Mouse (Mus musculus): Measurements from ENCODE around the gene Gm17324. TPM values are rescaled to one million over a fixed set of nuclear protein-coding genes. Genes with fewer than 3 reads are reported as not detected.
A peak's percentile ranks its signal among the peaks of the same experiment; 100 is the strongest.

Gm17324 gene
- polyA plus RNA-seq, 1 experiment from 2014 or later: 0.70 TPM

DNA sequence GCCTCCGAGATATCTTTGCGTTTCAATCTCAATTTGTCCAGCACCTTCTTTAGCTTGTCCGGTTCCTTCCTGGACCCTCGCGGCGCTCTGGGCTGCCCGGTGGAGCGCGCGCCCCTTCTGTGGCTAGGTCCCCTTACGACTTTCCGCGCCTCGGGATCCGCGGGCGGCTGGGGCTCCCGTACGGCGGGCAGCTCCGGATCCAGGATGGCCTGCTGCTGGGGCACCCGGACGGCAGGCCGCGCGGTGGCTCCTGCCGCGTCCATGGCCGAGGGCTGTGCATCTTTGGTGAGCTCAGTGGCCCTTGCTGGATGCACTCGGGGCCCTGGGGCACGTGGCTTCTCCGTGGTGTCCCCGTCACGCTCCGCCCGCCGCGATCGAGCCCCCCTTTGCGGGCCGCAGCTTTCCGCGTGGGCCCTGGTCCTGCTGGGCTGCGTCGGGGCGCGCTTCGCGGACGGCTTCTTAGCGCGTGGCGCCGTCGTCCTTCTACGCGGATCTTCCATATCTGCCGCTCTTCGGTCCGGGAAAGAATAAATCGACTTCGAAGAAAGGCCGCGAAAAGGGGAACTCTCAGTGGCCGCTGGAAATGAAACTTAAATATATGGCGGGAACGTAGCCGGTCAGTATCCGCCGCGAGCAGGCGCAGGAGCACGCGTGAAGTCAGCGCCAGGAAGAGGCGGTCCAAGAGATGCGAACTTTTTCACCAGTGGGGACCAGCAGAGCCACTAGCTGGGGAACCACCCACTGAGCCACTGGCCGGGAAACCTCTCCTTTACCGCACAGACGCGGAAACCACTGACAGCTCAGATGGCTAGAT is 5.8 kb downstream of the Gm17324 start, which contains the start of gene Cgas:
TSS of gene Cgas (minus strand) at position 659 of the 814 bp plus-strand sequence.
- Histone ChIP-seq H3K9ac (ENCODE audit: low read depth, low read length) (peak within 1 kb of the TSS; percentile 58), H3K27ac (no peak within 1 kb of the TSS), H3K36me3 (ENCODE audit: insufficient read depth, low read length) (no peaks in the 10 kb centered on the region), H3K9me3 (replicated peaks; ENCODE audit: low read length) (no peaks in the 10 kb centered on the region), H3K27me3 (ENCODE audit: insufficient read depth, low read length) (no peaks in the 10 kb centered on the region; the same call in 1 of the 2 replicates), H3K4me3 (replicated peaks; ENCODE audit: low read depth, low read length) (peak within 1 kb of the TSS; percentile 48), H3K4me1 (replicated peaks; ENCODE audit: insufficient read depth, low read length) (no peaks in the 10 kb centered on the region; the same call in 1 of the 2 replicates), H3K4me2 (ENCODE audit: low read length) (peak within 1 kb of the TSS; percentile 88)
- ATAC-seq (replicated peaks; ENCODE audit: low FRiP score, low read depth) (peak; percentile 55), DNase-seq (ENCODE audit: low spot score) (peak; percentile 79)
- WGBS: 1% methylated on average over 80 of the region's 81 CpGs
- no peak for TF ChIP-seq CTCF (IDR thresholded peaks at IDR 0.05; ENCODE audit: low read depth)

DNA sequence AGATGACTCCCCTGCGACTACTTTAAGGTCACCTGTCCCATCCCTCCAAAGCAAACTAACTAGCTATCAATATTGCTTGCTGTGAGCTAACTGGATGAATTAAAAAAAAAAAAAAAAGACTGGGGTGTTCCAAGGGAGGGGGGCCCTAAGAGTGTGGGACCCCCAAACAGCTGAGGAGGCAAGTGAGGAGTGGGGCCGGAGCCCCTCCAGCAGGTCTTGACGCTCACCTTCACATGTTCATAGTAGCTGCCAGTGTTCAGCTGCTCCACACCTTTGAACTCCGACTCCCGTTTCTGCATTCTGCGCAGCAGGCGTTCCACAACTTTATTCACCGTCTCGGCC is 6.4 kb downstream of the Gm17324 start:
- ATAC-seq (replicated peaks; ENCODE audit: low FRiP score, low read depth) (0 out of 2 replicates have a peak, but pooled peaks have one; percentile 50), DNase-seq (ENCODE audit: low spot score) (no peak)
- peak overlapping the region; percentile 88 for H3K4me2 ChIP-seq (ENCODE audit: low read length)
- H3K36me3 ChIP-seq (ENCODE audit: insufficient read depth, low read length): no peaks in the 10 kb centered on the region
- no peak for TF ChIP-seq CTCF (IDR thresholded peaks at IDR 0.05; ENCODE audit: low read depth)
- peak overlapping the region; percentile 58; the same call in 1 of the 2 replicates for H3K9ac ChIP-seq (ENCODE audit: low read depth, low read length)
- H3K27ac ChIP-seq: no peak overlapping the region
- WGBS: 3% methylated on average over 9 of the region's 9 CpGs
- peak overlapping the region; percentile 48 for H3K4me3 ChIP-seq (replicated peaks; ENCODE audit: low read depth, low read length)
- no peaks in the 10 kb centered on the region; the same call in 1 of the 2 replicates for H3K4me1 ChIP-seq (replicated peaks; ENCODE audit: insufficient read depth, low read length)
- H3K9me3 ChIP-seq (replicated peaks; ENCODE audit: low read length): no peaks in the 10 kb centered on the region
- no peaks in the 10 kb centered on the region; the same call in 1 of the 2 replicates for H3K27me3 ChIP-seq (ENCODE audit: insufficient read depth, low read length)

DNA sequence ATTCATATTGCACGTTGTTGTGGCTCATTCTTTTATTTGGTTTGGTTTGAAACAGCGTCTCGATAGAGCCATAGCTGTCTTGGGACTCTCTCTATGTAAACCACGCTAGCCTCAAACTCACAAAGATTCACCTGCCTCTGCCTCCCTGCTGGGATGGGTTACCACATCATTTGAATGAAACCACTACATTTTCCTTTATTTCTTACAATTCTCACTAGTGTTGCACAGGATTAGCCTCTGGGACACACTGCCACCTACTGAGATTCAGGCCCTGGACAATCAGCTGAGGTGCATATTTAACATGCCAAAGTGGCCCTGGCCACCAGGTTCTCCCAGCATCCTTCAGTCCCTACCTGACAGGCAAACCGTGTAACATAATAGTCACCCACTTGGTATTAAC is 9.2 kb downstream of the Gm17324 start:
- no peaks in the 10 kb centered on the region; the same call in 1 of the 2 replicates for H3K4me1 ChIP-seq (replicated peaks; ENCODE audit: insufficient read depth, low read length)
- DNase-seq (ENCODE audit: low spot score) (no peak), ATAC-seq (replicated peaks; ENCODE audit: low FRiP score, low read depth) (no peak)
- H3K4me3 ChIP-seq (replicated peaks; ENCODE audit: low read depth, low read length): no peak overlapping the region
- no peaks in the 10 kb centered on the region for H3K9me3 ChIP-seq (replicated peaks; ENCODE audit: low read length)
- no peak overlapping the region for H3K9ac ChIP-seq (ENCODE audit: low read depth, low read length)
- peak; percentile 44; the same call in 1 of the 2 replicates for TF ChIP-seq CTCF (IDR thresholded peaks at IDR 0.05; ENCODE audit: low read depth)
- 0 out of 2 replicates have a peak, but pooled peaks cover 4% of the 10 kb centered on the region for H3K36me3 ChIP-seq (ENCODE audit: insufficient read depth, low read length)
- 69% methylated on average over 5 of the region's 5 CpGs for WGBS
- no peak overlapping the region for H3K4me2 ChIP-seq (ENCODE audit: low read length)
- H3K27me3 ChIP-seq (ENCODE audit: insufficient read depth, low read length): no peaks in the 10 kb centered on the region; the same call in 1 of the 2 replicates
- no peak overlapping the region for H3K27ac ChIP-seq

DNA sequence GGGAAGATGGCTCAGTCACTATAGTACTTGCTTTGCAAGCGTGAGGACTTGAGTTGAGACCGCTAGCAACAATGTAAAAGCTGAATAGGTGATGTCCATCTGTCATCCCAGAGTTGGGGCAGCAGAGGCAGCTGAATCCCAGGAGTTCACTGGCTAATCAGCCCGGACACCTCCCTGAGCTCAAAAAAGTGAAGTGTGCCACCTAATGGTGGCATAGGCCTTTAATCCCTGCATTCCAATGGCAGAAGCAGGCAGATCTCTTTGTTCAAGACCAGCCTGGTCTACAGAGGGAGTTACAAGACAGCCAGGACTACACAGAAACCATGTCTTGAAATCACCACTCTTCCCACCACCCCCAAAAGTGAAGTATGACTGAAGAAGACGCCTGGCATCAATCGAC is 16.1 kb downstream of the Gm17324 start:
- no peak overlapping the region for H3K4me2 ChIP-seq (ENCODE audit: low read length)
- no peak overlapping the region for H3K9ac ChIP-seq (ENCODE audit: low read depth, low read length)
- 92% methylated on average over 5 of the region's 5 CpGs for WGBS
- ATAC-seq (replicated peaks; ENCODE audit: low FRiP score, low read depth): no peak
- 0 out of 2 replicates have a peak, but pooled peaks cover 4% of the 10 kb centered on the region for H3K36me3 ChIP-seq (ENCODE audit: insufficient read depth, low read length)
- no peaks in the 10 kb centered on the region for H3K27me3 ChIP-seq (ENCODE audit: insufficient read depth, low read length)
- no peak for TF ChIP-seq CTCF (IDR thresholded peaks at IDR 0.05; ENCODE audit: low read depth)
- no peaks in the 10 kb centered on the region for H3K9me3 ChIP-seq (replicated peaks; ENCODE audit: low read length)
- no peak overlapping the region for H3K4me3 ChIP-seq (replicated peaks; ENCODE audit: low read depth, low read length)
- H3K27ac ChIP-seq: no peak overlapping the region
- H3K4me1 ChIP-seq (replicated peaks; ENCODE audit: insufficient read depth, low read length): no peaks in the 10 kb centered on the region
- no peak for DNase-seq (ENCODE audit: low spot score)

DNA sequence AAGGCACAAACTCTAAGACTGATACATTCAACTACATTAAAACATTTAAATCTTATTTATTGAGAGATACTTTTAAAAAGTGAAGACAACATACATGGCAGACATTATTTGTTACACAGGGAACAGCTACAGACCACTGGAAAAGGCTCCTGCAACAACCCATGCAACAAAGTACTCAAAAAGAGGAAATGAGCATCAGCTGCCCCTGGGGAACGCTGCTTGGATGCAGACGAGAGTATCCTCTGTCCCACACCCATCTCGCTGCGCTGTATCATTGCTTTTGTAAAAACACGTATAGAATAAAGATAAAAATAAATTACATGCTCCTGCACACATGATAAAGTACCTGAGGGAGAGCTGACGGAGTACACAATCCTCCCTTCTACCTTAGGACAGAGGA is 18.1 kb downstream of the Gm17324 start:
- ATAC-seq (replicated peaks; ENCODE audit: low FRiP score, low read depth): no peak
- Histone ChIP-seq H3K4me2 (ENCODE audit: low read length) (no peak overlapping the region), H3K9me3 (replicated peaks; ENCODE audit: low read length) (no peaks in the 10 kb centered on the region), H3K36me3 (ENCODE audit: insufficient read depth, low read length) (0 out of 2 replicates have a peak, but pooled peaks cover 4% of the 10 kb centered on the region), H3K27ac (no peak overlapping the region), H3K27me3 (ENCODE audit: insufficient read depth, low read length) (no peaks in the 10 kb centered on the region), H3K4me1 (replicated peaks; ENCODE audit: insufficient read depth, low read length) (no peaks in the 10 kb centered on the region), H3K4me3 (replicated peaks; ENCODE audit: low read depth, low read length) (no peak overlapping the region), H3K9ac (ENCODE audit: low read depth, low read length) (no peak overlapping the region)
- no peak for TF ChIP-seq CTCF (IDR thresholded peaks at IDR 0.05; ENCODE audit: low read depth)
- DNase-seq (ENCODE audit: low spot score): no peak
- WGBS: 65% methylated on average over 6 of the region's 6 CpGs

DNA sequence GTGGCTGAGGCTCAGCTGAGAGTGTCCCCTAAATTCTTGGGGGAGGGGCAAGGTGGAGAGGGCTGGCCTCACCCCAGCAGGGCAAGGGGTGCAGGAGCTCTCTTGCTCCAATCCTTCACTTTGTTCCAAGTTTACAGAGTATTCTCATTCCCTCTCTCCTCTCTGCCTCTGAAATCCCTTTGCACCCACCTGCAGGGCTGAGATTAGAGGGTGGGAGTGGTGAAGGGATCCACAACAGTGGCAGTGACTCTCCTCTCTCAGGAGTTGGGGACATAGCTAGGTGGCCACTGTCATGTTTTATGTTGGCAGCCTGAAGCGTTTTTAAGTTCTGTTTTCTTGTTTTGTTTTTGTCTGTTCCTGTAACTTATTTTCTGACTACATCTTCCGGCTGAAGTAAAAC is 19.0 kb downstream of the Gm17324 start:
- Histone ChIP-seq H3K4me2 (ENCODE audit: low read length) (no peak overlapping the region), H3K27me3 (ENCODE audit: insufficient read depth, low read length) (no peaks in the 10 kb centered on the region), H3K27ac (no peak overlapping the region), H3K36me3 (ENCODE audit: insufficient read depth, low read length) (no peaks in the 10 kb centered on the region), H3K4me1 (replicated peaks; ENCODE audit: insufficient read depth, low read length) (no peaks in the 10 kb centered on the region), H3K9ac (ENCODE audit: low read depth, low read length) (no peak overlapping the region), H3K4me3 (replicated peaks; ENCODE audit: low read depth, low read length) (no peak overlapping the region), H3K9me3 (replicated peaks; ENCODE audit: low read length) (no peaks in the 10 kb centered on the region)
- no peak for ATAC-seq (replicated peaks; ENCODE audit: low FRiP score, low read depth)
- WGBS: 63% methylated on average over 2 of the region's 2 CpGs
- TF ChIP-seq CTCF (IDR thresholded peaks at IDR 0.05; ENCODE audit: low read depth): no peak
- no peak for DNase-seq (ENCODE audit: low spot score)
